Mouse (Mus musculus) MEL (cell line): ENCODE data around the gene Nlrp6. TPM values are rescaled to one million over a fixed set of nuclear protein-coding genes. Genes with fewer than 3 reads are reported as not detected.

Experiments
- DNase-seq: peaks from one replicate; pipeline ENCODE4 v3.0.0; 2011; ENCODE audit warnings: low read depth, low spot score
- H3K27ac ChIP-seq: 2 replicates; pipeline ENCODE4 v1.5.1; 2012; ENCODE audit warnings: low read depth, mild to moderate bottlenecking, control low read depth, low read length, moderate library complexity; ENCODE audit not compliant: control insufficient read depth
- H3K27me3 ChIP-seq, 2 experiments: fragments of 150-350 bp in 1 of 2; sonication (generic) in 1 of 2; 2 replicates each; pipeline ENCODE4 v1.6.1; 2012; ENCODE audit warnings: low read length in 2 of 2, mild to moderate bottlenecking in 2 of 2, improper control_type of control experiment in 1 of 2, moderate library complexity in 1 of 2; ENCODE audit not compliant: insufficient read depth in 2 of 2, control insufficient read depth in 1 of 2
- H3K36me3 ChIP-seq, 2 experiments: 2 replicates each; pipeline ENCODE4 v1.6.1; 2012 to 2014; ENCODE audit warnings: low read length in 2 of 2, improper control_type of control experiment in 1 of 2, inconsistent platforms in 1 of 2, mild to moderate bottlenecking in 1 of 2; ENCODE audit not compliant: insufficient read depth in 2 of 2, control insufficient read depth in 1 of 2
- H3K4me1 ChIP-seq, 2 experiments: fragments of 150-350 bp in 1 of 2; sonication (generic) in 1 of 2; 2 replicates each; pipeline ENCODE4 v1.6.1; 2012; ENCODE audit warnings: low read length in 2 of 2, improper control_type of control experiment in 1 of 2, mild to moderate bottlenecking in 1 of 2; ENCODE audit not compliant: insufficient read depth in 2 of 2, control insufficient read depth in 1 of 2
- H3K4me3 ChIP-seq, 2 experiments: fragments of 150-350 bp in 1 of 2; sonication (generic) in 1 of 2; 2 replicates each; pipeline ENCODE4 v1.5.1; 2012; ENCODE audit warnings: low read depth in 2 of 2, low read length in 2 of 2, mild to moderate bottlenecking in 2 of 2, moderate library complexity in 2 of 2, control low read depth in 1 of 2, improper control_type of control experiment in 1 of 2; ENCODE audit not compliant: control insufficient read depth in 1 of 2, insufficient read depth in 1 of 2
- H3K79me2 ChIP-seq: 2 replicates; pipeline ENCODE4 v1.6.1; 2012; ENCODE audit warnings: mild to moderate bottlenecking, low read length, moderate library complexity; ENCODE audit not compliant: control insufficient read depth, poor library complexity, insufficient read depth
- H3K9ac ChIP-seq: 2 replicates; pipeline ENCODE4 v1.6.1; 2012; ENCODE audit warnings: low read depth, mild to moderate bottlenecking, control low read depth, low read length, moderate library complexity; ENCODE audit not compliant: control insufficient read depth, poor library complexity, severe bottlenecking
- H3K9me3 ChIP-seq: fragments of 150-350 bp; sonication (generic); replicated peaks from 2 replicates; pipeline ENCODE4 v1.6.1; 2012; ENCODE audit warnings: mild to moderate bottlenecking, low read length, improper control_type of control experiment, moderate library complexity; ENCODE audit not compliant: insufficient read depth
- BHLHE40 ChIP-seq: IDR thresholded peaks from 2 replicates; pipeline ENCODE4 v1.6.1; 2012; ENCODE audit warnings: low read depth, mild to moderate bottlenecking, inconsistent platforms, low read length, improper control_type of control experiment, borderline replicate concordance
- CTCF ChIP-seq, 3 experiments: IDR thresholded peaks in 2 of 3; conservative IDR thresholded peaks in 1 of 3; 2 replicates each; pipeline ENCODE4 v1.5.1; 2011 to 2012; ENCODE audit warnings: low read length in 3 of 3, low read depth in 2 of 3, mild to moderate bottlenecking in 2 of 3, improper control_type of control experiment in 1 of 3, inconsistent platforms in 1 of 3, mixed read lengths in 1 of 3, moderate library complexity in 1 of 3; ENCODE audit not compliant: control insufficient read depth in 1 of 3, insufficient read depth in 1 of 3, poor library complexity in 1 of 3, severe bottlenecking in 1 of 3
- EP300 ChIP-seq, 2 experiments: IDR thresholded peaks; 2 replicates each; pipeline ENCODE4 v1.6.1; 2011; ENCODE audit warnings: improper control_type of control experiment in 2 of 2, low read length in 2 of 2, low read depth in 1 of 2, mild to moderate bottlenecking in 1 of 2
- GATA1 ChIP-seq: IDR thresholded peaks from 2 replicates; pipeline ENCODE4 v1.6.1; 2011; ENCODE audit warnings: low read depth, low read length, improper control_type of control experiment
- JUND ChIP-seq: IDR thresholded peaks from 2 replicates; pipeline ENCODE4 v1.6.1; 2011; ENCODE audit warnings: low read depth, mild to moderate bottlenecking, improper control_type of control experiment, low read length
- MAFK ChIP-seq: IDR thresholded peaks from 2 replicates; pipeline ENCODE4 v1.6.1; 2011; ENCODE audit warnings: low read depth, mild to moderate bottlenecking, low read length, improper control_type of control experiment, borderline replicate concordance
- MEF2A ChIP-seq: IDR thresholded peaks from 2 replicates; pipeline ENCODE4 v1.6.1; 2014; ENCODE audit warnings: low read depth, mild to moderate bottlenecking, inconsistent platforms, low read length, improper control_type of control experiment; ENCODE audit not compliant: poor library complexity, insufficient replicate concordance, severe bottlenecking; ENCODE audit errors: extremely low read depth
- RCOR1 ChIP-seq: IDR thresholded peaks from 2 replicates; pipeline ENCODE4 v1.6.1; 2012; ENCODE audit warnings: low read depth, mild to moderate bottlenecking, inconsistent platforms, low read length, improper control_type of control experiment
- TAL1 ChIP-seq: IDR thresholded peaks from 2 replicates; pipeline ENCODE4 v1.6.1; 2012; ENCODE audit warnings: mild to moderate bottlenecking, inconsistent platforms, low read length, moderate library complexity, mixed read lengths
- TCF12 ChIP-seq: IDR thresholded peaks from 2 replicates; pipeline ENCODE4 v1.6.1; 2014; ENCODE audit warnings: low read depth, mild to moderate bottlenecking, inconsistent platforms, low read length, improper control_type of control experiment, moderate library complexity
- ZC3H11A ChIP-seq: IDR thresholded peaks from 2 replicates; pipeline ENCODE4 v1.6.1; 2012; ENCODE audit warnings: low read depth, mild to moderate bottlenecking, inconsistent platforms, low read length, improper control_type of control experiment
- polyA plus RNA-seq, 2 experiments: library from polyadenylated mRNA; stranded (reverse) in 1 of 2; unstranded in 1 of 2; fragments of >175 nt in 1 of 2; fragments of >200 nt in 1 of 2; gene quantifications; 2 replicates each; pipeline versions ENCODE4 v1.2.1 to v1.2.4; 2012; ENCODE audit warnings: low replicate concordance in 2 of 2, low read depth in 1 of 2; ENCODE audit not compliant: insufficient read length in 2 of 2, insufficient read depth in 1 of 2, missing spikeins in 1 of 2
- total RNA-seq: library from RNA; depleted of rRNA; stranded (reverse); fragments of 300-350 nt; gene quantifications from 2 replicates; pipeline ENCODE4 v1.2.3, GENCODE M21; 2012

Gene Nlrp6
- total and polyA plus RNA-seq, 3 experiments: not detected

DNA sequence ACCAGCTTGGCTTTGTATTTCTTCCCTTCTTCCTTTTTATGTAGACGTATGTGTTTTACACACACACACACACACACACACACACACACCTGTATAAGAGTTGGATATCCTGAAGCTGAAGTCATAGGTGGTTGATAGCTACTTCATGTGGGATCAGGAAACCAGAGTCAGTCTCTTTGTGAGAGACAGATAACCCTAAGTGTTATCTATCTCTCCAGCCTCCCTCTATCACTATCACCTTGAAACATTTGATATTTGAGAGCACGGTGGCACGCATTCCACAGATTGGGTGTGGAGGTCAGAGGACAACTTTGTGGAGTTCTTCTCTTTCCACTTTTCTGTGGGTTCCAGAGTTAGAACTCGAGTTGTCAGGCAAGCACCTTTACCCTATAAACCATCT, 791 bp upstream of the Nlrp6 start:
- no peak for DNase-seq
- Histone ChIP-seq H3K27ac (no peak overlapping the region), H3K79me2 (no peaks in the 10 kb centered on the region), H3K4me1 (peaks cover 0 to 9% of the 10 kb centered on the region in 2 experiments; a peak in 1 of 4 replicates), H3K9ac (no peak overlapping the region), H3K27me3 (peaks cover 0 to 5% of the 10 kb centered on the region in 2 experiments; a peak in 3 of 4 replicates), H3K36me3 (peaks cover 0 to 4% of the 10 kb centered on the region in 2 experiments; a peak in 2 of 4 replicates), H3K4me3 (no peak overlapping the region), H3K9me3 (no peaks in the 10 kb centered on the region)
- TF ChIP-seq TAL1 (peak; percentile 10; the same call in 1 of the 2 replicates), ZC3H11A (no peak), EP300 (IDR thresholded peaks at IDR 0.05; ENCODE audit: low read depth in 1 of 2, low read length in 2 of 2) (peak in 1 of 2 experiments; percentile 11; a peak in 1 of 4 replicates), TCF12 (peak; percentile 48; the same call in 1 of the 2 replicates), GATA1 (peak; percentile 57)

GRCm38 (mm10) chr7:140921225-140921975, 698 bp downstream of the Nlrp6 start:
- peaks cover 0 to 9% of the 10 kb centered on the region in 2 experiments; a peak in 3 of 4 replicates for H3K27me3 ChIP-seq
- DNase-seq: no peak

GRCm38 (mm10) chr7:140922398-140923069, 1.8 kb downstream of the Nlrp6 start:
- Histone ChIP-seq H3K36me3 (peaks cover 0 to 4% of the 10 kb centered on the region in 2 experiments; a peak in 2 of 4 replicates), H3K9ac (no peak overlapping the region)

More at GRCm38 (mm10) chr7:140921225-140921975, 698 bp downstream of the Nlrp6 start:
- H3K4me1 ChIP-seq: peaks cover 0 to 9% of the 10 kb centered on the region in 2 experiments; a peak in 1 of 4 replicates
- peaks cover 0 to 4% of the 10 kb centered on the region in 2 experiments; a peak in 2 of 4 replicates for H3K36me3 ChIP-seq
- H3K27ac ChIP-seq: no peak overlapping the region
- H3K79me2 ChIP-seq: no peaks in the 10 kb centered on the region
- TF ChIP-seq MAFK (no peak), RCOR1 (no peak), BHLHE40 (no peak), CTCF (IDR thresholded peaks at IDR 0.05 in 2 of 3, conservative IDR thresholded peaks at IDR 0.05 in 1 of 3; ENCODE audit: control insufficient read depth in 1 of 3, insufficient read depth in 1 of 3, low read depth in 2 of 3, low read length in 3 of 3, poor library complexity in 1 of 3, severe bottlenecking in 1 of 3) (no peak), TAL1 (no peak), MEF2A (no peak), TCF12 (no peak)
- H3K4me3 ChIP-seq: no peak overlapping the region
- H3K9me3 ChIP-seq: no peaks in the 10 kb centered on the region
- no peak overlapping the region for H3K9ac ChIP-seq

More at GRCm38 (mm10) chr7:140922398-140923069, 1.8 kb downstream of the Nlrp6 start:
- H3K79me2 ChIP-seq: no peaks in the 10 kb centered on the region
- peaks cover 0 to 9% of the 10 kb centered on the region in 2 experiments; a peak in 1 of 4 replicates for H3K4me1 ChIP-seq
- no peak overlapping the region for H3K4me3 ChIP-seq
- H3K27me3 ChIP-seq: peaks cover 0 to 9% of the 10 kb centered on the region in 2 experiments; a peak in 3 of 4 replicates
- H3K27ac ChIP-seq: no peak overlapping the region
- no peaks in the 10 kb centered on the region for H3K9me3 ChIP-seq
- TF ChIP-seq JUND: no peak
- no peak for DNase-seq
